Mouse (Mus musculus) lung, adult 2 months (tissue): ENCODE results near the gene Phf3.

Source experiments
- CTCF ChIP-seq: fragments of 200-500 bp; IDR thresholded peaks from 2 replicates; pipeline ENCODE4 v1.5.1; 2011; ENCODE audit warnings: mild to moderate bottlenecking, low read length, control low read depth; ENCODE audit not compliant: insufficient read depth
- POLR2A ChIP-seq: fragments of 200-500 bp; IDR thresholded peaks from 2 replicates; pipeline ENCODE4 v1.6.1; 2011; ENCODE audit warnings: low read depth, mild to moderate bottlenecking, control low read depth, low read length, borderline replicate concordance; ENCODE audit errors: extremely low read depth

GRCm38 (mm10) chr1:30756794-30757193 lies 116.9 kb downstream of the Phf3 start:
- TF ChIP-seq POLR2A (no peak), CTCF (no peak)
